Mouse (Mus musculus) left cerebral cortex, adult 6 months (tissue): ENCODE results near the gene Olfr239. TPM values are rescaled to one million over a fixed set of nuclear protein-coding genes. Genes with fewer than 3 reads are reported as not detected.

Experiments used
- long read RNA-seq, 2 experiments: library from polyadenylated mRNA; unstranded; transcript quantifications; one replicate each; pipeline ENCODE4 v2.0.0; 2019 to 2020
- polyA plus RNA-seq: library from polyadenylated mRNA; unstranded; fragments of <200 nt; fragmentation: Nextera tagmentation; gene quantifications from 2 replicates; pipeline ENCODE4 v1.2.3, GENCODE M21; 2021

The Olfr239 gene
- polyA plus RNA-seq, result not detected in 2 replicates
- long read RNA-seq, experiment 1, result 0 reads
- long read RNA-seq, experiment 2, result 0 reads

GRCm38 (mm10) chr17:33191002-33191401, at the start of gene Olfr239:
Gene Olfr239 (plus strand): TSS chr17:33191302.

DNA sequence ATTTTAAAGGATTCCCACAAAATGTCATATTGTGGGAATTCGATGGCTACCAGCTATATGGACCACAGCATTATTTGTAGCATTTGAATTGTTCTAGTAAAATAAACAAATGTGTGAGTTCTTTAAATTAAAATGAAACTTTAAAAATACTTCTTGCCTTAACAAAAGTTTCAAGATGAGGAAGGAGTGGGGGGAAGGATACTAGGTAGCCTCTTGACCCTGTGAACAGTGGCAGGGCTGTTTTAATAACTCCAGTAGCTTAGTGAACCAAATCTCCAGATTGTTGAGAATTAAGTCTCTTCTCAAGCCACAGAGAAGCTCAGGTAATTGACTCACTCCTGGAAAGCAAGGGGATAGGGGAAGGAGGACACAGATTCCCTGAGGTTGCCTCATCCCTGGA, 23.0 kb upstream of the Olfr239 start, which contains the start of gene Olfr55:
Gene Olfr55, plus strand, starts transcription at position 301 of the 400 bp plus-strand sequence.

DNA sequence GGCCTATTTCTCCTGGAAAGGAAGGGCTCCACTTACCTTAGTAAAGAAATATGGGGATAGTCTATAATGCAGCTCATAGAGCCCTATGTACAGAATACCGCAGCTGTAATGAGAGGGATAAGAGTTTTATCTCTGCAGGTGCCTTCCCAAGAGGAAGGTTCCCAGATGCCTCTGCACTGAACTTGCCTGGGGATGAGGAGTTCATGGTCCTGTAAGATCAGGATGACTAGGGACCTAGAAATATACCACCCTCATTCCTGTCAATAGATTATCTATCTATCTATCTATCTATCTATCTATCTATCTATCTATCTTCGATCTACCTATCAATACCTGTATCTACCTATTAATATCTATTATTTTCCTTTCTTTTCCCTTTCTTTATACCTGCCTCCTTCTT, 30.5 kb downstream of the Olfr239 start, which contains the start of gene Olfr1564:
Gene Olfr1564, minus strand, starts transcription at position 101 of the 400 bp plus-strand sequence.

Other genes with a start within 250 kb of the Olfr239 start
- gene Cyp4f13, start 243.9 kb upstream of the Olfr239 start, polyA plus RNA-seq, result 6.8 and 9.1 TPM in 2 replicates
- 3.0 and 3.5 TPM in 2 replicates for gene Zfp472, start 225.5 kb upstream of the Olfr239 start, polyA plus RNA-seq
- 9.2 and 10.8 TPM in 2 replicates for gene Zfp952, start 198.2 kb upstream of the Olfr239 start, polyA plus RNA-seq
- 8.8 and 12.4 TPM in 2 replicates for gene Zfp763, start 157.9 kb upstream of the Olfr239 start, polyA plus RNA-seq
- not detected in 2 replicates for gene 4921501E09Rik, start 123.2 kb upstream of the Olfr239 start, polyA plus RNA-seq
- 7.3 and 10.6 TPM in 2 replicates for gene Zfp563, start 102.0 kb upstream of the Olfr239 start, polyA plus RNA-seq
- 1.2 and 1.3 TPM in 2 replicates for gene Morc2b, start 51.6 kb upstream of the Olfr239 start, polyA plus RNA-seq
- 0.08 TPM in 1 of 2 replicates, not detected in the other for gene Olfr55, start 22.9 kb upstream of the Olfr239 start, polyA plus RNA-seq
- gene Olfr1564, start 30.4 kb downstream of the Olfr239 start, polyA plus RNA-seq, result 0.03 and 0.04 TPM in 2 replicates
- 3.4 and 4.6 TPM in 2 replicates for gene Zfp955a, start 63.8 kb downstream of the Olfr239 start, polyA plus RNA-seq
- 0.01 TPM in 1 of 2 replicates, not detected in the other for gene Olfr63, start 73.4 kb downstream of the Olfr239 start, polyA plus RNA-seq
- gene Zfp955b, start 98.2 kb downstream of the Olfr239 start, polyA plus RNA-seq, result 10.7 and 17.1 TPM in 2 replicates
- gene Zfp81, start 167.6 kb downstream of the Olfr239 start, polyA plus RNA-seq, result 6.2 and 9.2 TPM in 2 replicates
- 5.3 and 7.3 TPM in 2 replicates for gene Zfp101, start 203.3 kb downstream of the Olfr239 start, polyA plus RNA-seq
- gene Actl9, start 241.6 kb downstream of the Olfr239 start, polyA plus RNA-seq, result 0.20 TPM in 1 of 2 replicates, not detected in the other